Mouse (Mus musculus) limb, embryonic 12.5 days (tissue): Measurements from ENCODE around the gene Lsm6. TPM values are rescaled to one million over a fixed set of nuclear protein-coding genes. Genes with fewer than 3 reads are reported as not detected.

Experiments used
- polyA plus RNA-seq: library from polyadenylated mRNA; unstranded; fragments of >200 nt; fragmentation: Nextera tagmentation; extraction: Ambion mirVana; gene quantifications from 2 replicates; pipeline ENCODE4 v1.2.1, GENCODE M21; 2016

Gene Lsm6
- polyA plus RNA-seq, 1 experiment from 2014 or later = 262 TPM

Other genes starting within 250 kb of the Lsm6 start
- 13.3 and 13.7 TPM in 2 replicates for gene Zfp827, start 207.3 kb upstream of the Lsm6 start, polyA plus RNA-seq